Mouse (Mus musculus) heart, postnatal 0 days (tissue): ENCODE data around the gene Gm21775. TPM values are rescaled to one million over a fixed set of nuclear protein-coding genes. Genes with fewer than 3 reads are reported as not detected.
"Not testable (repeated sequence)": the region's sequence is repeated elsewhere in the genome, so short reads cannot be mapped to it uniquely, and the experiment has no call there.

ENCODE experiments used
- ATAC-seq: fragments of 200-750 bp; cut with Nextera tagmentation; 2 replicates; pipeline ENCODE4 v1.8.0; 2017; ENCODE audit warnings: low read depth, moderate number of reproducible peaks, moderate library complexity; ENCODE audit not compliant: insufficient read depth
- DNase-seq: peaks from one replicate; pipeline ENCODE4 v3.0.0-alpha.2; 2016; ENCODE audit warnings: low spot score
- H3K27ac ChIP-seq: fragments of 300-500 bp; sonication (generic); 2 replicates; pipeline ENCODE4 v1.5.1; 2014; ENCODE audit warnings: low read depth, mild to moderate bottlenecking
- H3K27me3 ChIP-seq: fragments of 300-500 bp; sonication (generic); 2 replicates; pipeline ENCODE4 v1.6.1; 2014; ENCODE audit warnings: low read length, mixed read lengths; ENCODE audit not compliant: control insufficient read depth, insufficient read depth
- H3K36me3 ChIP-seq: fragments of 300-500 bp; sonication (generic); replicated peaks from 2 replicates; pipeline ENCODE4 v1.6.1; 2014; ENCODE audit warnings: low read length, mixed read lengths; ENCODE audit not compliant: control insufficient read depth, insufficient read depth
- H3K4me1 ChIP-seq: fragments of 300-500 bp; sonication (generic); 2 replicates; pipeline ENCODE4 v1.6.1; 2014; ENCODE audit warnings: antibody characterized with exemption; ENCODE audit not compliant: control insufficient read depth, insufficient read depth
- H3K4me2 ChIP-seq: fragments of 300-500 bp; sonication (generic); 2 replicates; pipeline ENCODE4 v1.6.1; 2014; ENCODE audit warnings: low read depth, mild to moderate bottlenecking, low read length, moderate library complexity
- H3K4me3 ChIP-seq: fragments of 300-500 bp; sonication (generic); 2 replicates; pipeline ENCODE4 v1.5.1; 2014; ENCODE audit warnings: low read depth, low read length
- H3K9ac ChIP-seq: fragments of 300-500 bp; sonication (generic); replicated peaks from 2 replicates; pipeline ENCODE4 v1.6.1; 2014; ENCODE audit warnings: low read depth, low read length, mixed read lengths
- H3K9me3 ChIP-seq: fragments of 300-500 bp; sonication (generic); replicated peaks from 2 replicates; pipeline ENCODE4 v1.6.1; 2016; ENCODE audit warnings: low read length; ENCODE audit not compliant: control insufficient read depth
- WGBS: fragments of 180-500 bp; shearing (Covaris S2); extraction: QIAGEN DNeasy Blood & Tissue Kit; methylation state at CpG from one replicate; pipeline ENCODE4 v1.1.7; 2014; 5-methylcytosine and 5-hydroxymethylcytosine counted together
- polyA plus RNA-seq: library from polyadenylated mRNA; unstranded; fragments of >200 nt; fragmentation: Nextera tagmentation; extraction: Ambion mirVana; gene quantifications from 2 replicates; pipeline ENCODE4 v1.2.1, GENCODE M21; 2015
- total RNA-seq: library from RNA; depleted of rRNA; stranded (reverse); fragments of >200 nt; gene quantifications from 2 replicates; pipeline ENCODE4 v1.2.3, GENCODE M21; 2014; ENCODE audit warnings: low replicate concordance; rRNA removed

Gm21775 gene
- total RNA-seq (not detected in 2 replicates), polyA plus RNA-seq (not detected in 2 replicates)

DNA sequence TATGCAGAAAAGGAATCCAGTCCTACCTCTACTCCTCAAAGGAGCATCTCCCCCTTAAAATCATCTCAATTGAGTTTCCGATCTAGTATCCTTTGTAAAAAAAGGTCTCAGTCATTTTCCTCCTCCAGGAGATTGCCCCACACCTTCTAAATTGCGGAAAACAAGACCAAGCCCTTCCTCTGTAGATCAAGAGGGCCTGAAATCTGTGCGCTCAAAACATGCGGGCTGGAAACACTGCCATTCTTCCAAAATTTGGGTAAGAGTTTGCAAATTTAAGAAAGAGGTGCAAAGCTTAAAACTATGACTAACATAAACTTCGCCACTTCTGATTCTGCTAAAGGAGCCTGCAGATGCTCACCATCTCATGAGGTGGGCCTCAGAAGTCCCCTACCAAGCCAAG, at the start of gene Gm21775:
TSS of gene Gm21775 (plus strand) at position 301 of the 400 bp plus-strand sequence.
- not testable (repeated sequence) for H3K9ac ChIP-seq, ATAC-seq, H3K4me1 ChIP-seq, H3K27ac ChIP-seq, DNase-seq, H3K4me2 ChIP-seq, H3K36me3 ChIP-seq, H3K9me3 ChIP-seq, H3K27me3 ChIP-seq, H3K4me3 ChIP-seq
- no CpG with 5 or more reads among the region's 5 CpGs for WGBS

DNA sequence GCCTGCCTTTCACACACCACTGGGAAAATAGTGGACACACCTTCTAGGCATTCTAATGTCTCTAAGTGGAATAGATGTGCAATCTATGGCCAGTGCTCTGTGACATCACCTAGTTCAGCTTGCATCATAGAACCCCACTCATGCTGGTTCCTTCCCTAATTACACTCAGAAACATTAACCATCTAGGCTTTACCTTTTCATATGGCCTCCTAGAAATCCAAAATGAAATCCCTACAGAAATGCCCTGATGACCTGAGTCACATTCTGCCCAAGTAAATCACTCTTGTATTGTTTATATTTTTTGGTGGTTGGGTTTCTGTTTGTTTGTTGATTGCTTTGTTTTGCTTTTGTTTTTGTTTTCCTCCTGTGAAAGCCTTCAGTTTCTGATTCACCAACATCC, 17.3 kb upstream of the Gm21775 start, which contains the start of gene Gm20737:
TSS of gene Gm20737 (minus strand) at position 101 of the 400 bp plus-strand sequence.
- not testable (repeated sequence) for H3K4me3 ChIP-seq, H3K9ac ChIP-seq, H3K9me3 ChIP-seq, H3K4me2 ChIP-seq, H3K36me3 ChIP-seq, H3K27me3 ChIP-seq, DNase-seq, H3K27ac ChIP-seq, H3K4me1 ChIP-seq, ATAC-seq

Other genes starting within 250 kb of the Gm21775 start
- gene Gm20834, start 228.9 kb upstream of the Gm21775 start, total RNA-seq = not detected in 2 replicates
- gene Gm20834, start 228.9 kb upstream of the Gm21775 start, polyA plus RNA-seq = not detected in 2 replicates
- gene Gm28510, start 140.7 kb upstream of the Gm21775 start, total RNA-seq = not detected in 2 replicates
- not detected in 2 replicates for gene Gm28510, start 140.7 kb upstream of the Gm21775 start, polyA plus RNA-seq
- not detected in 2 replicates for gene Gm20737, start 17.4 kb upstream of the Gm21775 start, total RNA-seq
- gene Gm20737, start 17.4 kb upstream of the Gm21775 start, polyA plus RNA-seq = not detected in 2 replicates
- gene Gm21900, start 62.9 kb downstream of the Gm21775 start, total RNA-seq = not detected in 2 replicates
- not detected in 2 replicates for gene Gm21900, start 62.9 kb downstream of the Gm21775 start, polyA plus RNA-seq
- gene Gm20777, start 199.0 kb downstream of the Gm21775 start, total RNA-seq = not detected in 2 replicates
- not detected in 2 replicates for gene Gm20777, start 199.0 kb downstream of the Gm21775 start, polyA plus RNA-seq